Mouse (Mus musculus) layer of hippocampus, adult 11-12 months (tissue): Measurements from ENCODE around the gene Kcnj14.

Experiments used
- DNase-seq: peaks from one replicate; pipeline ENCODE4 v3.0.0; 2022; ENCODE audit warnings: low spot score

The Kcnj14 gene

GRCm38 (mm10) chr7:45794971-45795370, 29.6 kb downstream of the Kcnj14 start:
- DNase-seq, result no peak

GRCm38 (mm10) chr7:45793969-45794585, 30.5 kb downstream of the Kcnj14 start:
- no peak for DNase-seq

GRCm38 (mm10) chr7:45793240-45793639, 31.3 kb downstream of the Kcnj14 start:
- no peak for DNase-seq

GRCm38 (mm10) chr7:45791756-45792490, 32.7 kb downstream of the Kcnj14 start:
- no peak for DNase-seq

- no peak for DNase-seq
Observed at GRCm38 (mm10) chr7:45790721-45791120, 33.9 kb downstream of the Kcnj14 start.

- no peak for DNase-seq
Observed at GRCm38 (mm10) chr7:45787642-45788041, 36.9 kb downstream of the Kcnj14 start.

- DNase-seq, result peak; percentile 66
Observed at GRCm38 (mm10) chr7:45786661-45787413, 37.7 kb downstream of the Kcnj14 start.

GRCm38 (mm10) chr7:45786136-45786578, 38.4 kb downstream of the Kcnj14 start:
- peak; percentile 57 for DNase-seq

- no peak for DNase-seq
Observed at GRCm38 (mm10) chr7:45785388-45786135, 39.0 kb downstream of the Kcnj14 start.

GRCm38 (mm10) chr7:45784524-45785372, 39.8 kb downstream of the Kcnj14 start, which contains the start of gene Sult2b1:
Sult2b1 (minus strand) TSS chr7:45784669.
- peak; percentile 94 for DNase-seq

GRCm38 (mm10) chr7:45783511-45784091, 41.0 kb downstream of the Kcnj14 start, which contains the start of gene Lmtk3:
Lmtk3 (plus strand) TSS chr7:45783738.
- peak; percentile 78 for DNase-seq

- no peak for DNase-seq
Observed at GRCm38 (mm10) chr7:45782271-45782670, 42.3 kb downstream of the Kcnj14 start.

- DNase-seq, result no peak
Observed at GRCm38 (mm10) chr7:45779081-45779641, 45.4 kb downstream of the Kcnj14 start.

- no peak for DNase-seq
Observed at GRCm38 (mm10) chr7:45775237-45775636, 49.3 kb downstream of the Kcnj14 start.

DNA sequence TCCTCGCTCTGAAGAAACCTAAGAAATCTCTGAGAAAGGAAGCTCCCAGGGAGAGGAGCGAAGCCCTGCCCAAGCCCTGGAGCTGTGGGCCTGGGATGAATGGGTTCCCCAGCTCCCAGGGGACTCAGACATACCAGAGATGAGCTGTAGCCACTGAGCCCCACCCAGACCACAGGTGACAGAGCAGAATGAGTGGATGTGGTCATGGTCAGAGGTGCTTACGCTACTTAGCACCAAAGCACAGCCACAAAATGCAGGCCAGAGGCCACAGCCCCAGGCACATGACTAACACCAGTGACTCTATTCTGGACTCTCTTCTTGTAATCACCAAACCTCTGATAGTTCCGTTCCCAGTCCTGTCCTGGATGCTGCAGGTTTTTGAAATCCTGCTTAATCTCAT, 53.5 kb downstream of the Kcnj14 start:
- DNase-seq, result no peak

- DNase-seq, result no peak
Observed at GRCm38 (mm10) chr7:45770427-45771082, 54.0 kb downstream of the Kcnj14 start.

DNA sequence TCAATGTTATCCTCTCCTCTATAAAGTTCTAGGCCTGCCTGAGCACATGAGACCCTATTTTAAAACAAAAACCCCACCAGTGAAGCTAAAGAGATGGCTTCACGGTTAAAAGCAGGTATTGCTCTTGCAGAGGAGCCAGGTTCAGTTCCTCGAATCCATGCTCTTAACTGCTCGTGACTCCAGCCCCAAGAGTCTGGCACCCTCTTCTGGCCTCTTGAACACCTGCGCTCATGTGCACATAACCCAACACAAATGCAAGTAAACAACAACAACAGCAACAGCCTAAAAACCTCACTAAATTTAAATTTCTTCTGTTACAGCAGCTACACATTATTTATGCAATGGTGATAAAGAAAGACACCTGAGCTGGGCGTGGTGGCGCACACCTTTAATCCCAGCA, 57.1 kb downstream of the Kcnj14 start:
- DNase-seq, result no peak

DNA sequence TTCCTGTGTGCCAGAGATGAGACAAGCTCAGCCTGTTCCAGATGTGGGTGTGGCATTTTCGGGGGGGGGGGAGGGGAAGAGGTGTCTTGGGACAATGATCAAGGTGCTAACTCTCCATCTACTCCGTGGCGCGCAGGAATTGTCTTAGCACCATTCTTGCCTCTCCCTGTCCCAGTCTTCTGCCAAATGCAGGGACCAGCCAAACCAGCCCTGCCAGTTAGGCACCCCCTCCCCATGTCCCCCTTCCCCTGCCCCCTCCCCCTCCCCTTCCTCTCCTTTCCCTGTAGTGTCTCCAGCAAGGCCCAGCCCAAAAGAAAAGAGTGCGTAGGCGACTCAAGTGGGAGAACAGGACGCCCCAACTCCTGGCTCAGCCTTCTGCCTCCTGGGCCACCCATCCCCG, 57.8 kb downstream of the Kcnj14 start:
- DNase-seq, result no peak
